Mouse (Mus musculus) embryonic fibroblast, embryonic 13.5 days (primary cell): ENCODE results near the gene Farp1. TPM values are rescaled to one million over a fixed set of nuclear protein-coding genes. Genes with fewer than 3 reads are reported as not detected.

Experiments used
- H3K27ac ChIP-seq: 2 replicates; pipeline ENCODE4 v1.5.1; 2012; ENCODE audit warnings: low read length, control low read depth, inconsistent platforms; ENCODE audit not compliant: insufficient read depth
- H3K4me1 ChIP-seq: 2 replicates; pipeline ENCODE4 v1.6.1; 2011; ENCODE audit warnings: low read length; ENCODE audit not compliant: control insufficient read depth, insufficient read depth
- H3K4me3 ChIP-seq: 2 replicates; pipeline ENCODE4 v1.5.1; 2011; ENCODE audit warnings: mild to moderate bottlenecking, control low read depth, low read length; ENCODE audit not compliant: insufficient read depth
- CTCF ChIP-seq: IDR thresholded peaks from 2 replicates; pipeline ENCODE4 v1.5.1; 2011; ENCODE audit warnings: mild to moderate bottlenecking, control low read depth, low read length, moderate library complexity, borderline replicate concordance; ENCODE audit not compliant: insufficient read depth
- POLR2A ChIP-seq: IDR thresholded peaks from 2 replicates; pipeline ENCODE4 v1.6.1; 2011; ENCODE audit warnings: low read depth, mild to moderate bottlenecking, control low read depth, low read length, moderate library complexity
- polyA plus RNA-seq: library from polyadenylated mRNA; stranded (reverse); fragments of >200 nt; gene quantifications from 2 replicates; pipeline ENCODE4 v1.2.4, GENCODE M21; 2011; ENCODE audit warnings: low read depth; ENCODE audit not compliant: missing spikeins, insufficient read length

Farp1 gene
- 127 and 142 TPM in 2 replicates for polyA plus RNA-seq

- Histone ChIP-seq H3K4me3 (peak within 1 kb of the TSS; percentile 98), H3K27ac (peak within 1 kb of the TSS; percentile 96), H3K4me1 (peaks cover 10% of the 10 kb centered on the region; the same call in 1 of the 2 replicates)
- TF ChIP-seq CTCF (peak; percentile 41; the same call in 1 of the 2 replicates), POLR2A (peak; percentile 60; the same call in 1 of the 2 replicates)
These were observed at the start of gene Farp1 for GRCm38 (mm10) chr14:121034973-121035662. Farp1 (plus strand) TSS chr14:121035200.

GRCm38 (mm10) chr14:120989126-120989525 lies 45.9 kb upstream of the Farp1 start:
- H3K4me3 ChIP-seq = no peak overlapping the region
- H3K4me1 ChIP-seq = peaks cover 2% of the 10 kb centered on the region; the same call in 1 of the 2 replicates
- no peak overlapping the region for H3K27ac ChIP-seq
- TF ChIP-seq CTCF (no peak), POLR2A (no peak)

- Histone ChIP-seq H3K4me3 (no peak overlapping the region), H3K27ac (no peak overlapping the region), H3K4me1 (peaks cover 17% of the 10 kb centered on the region)
- TF ChIP-seq CTCF = no peak
- no peak for TF ChIP-seq POLR2A
These were observed 37.3 kb upstream of the Farp1 start for GRCm38 (mm10) chr14:120997686-120998085.

GRCm38 (mm10) chr14:121000561-121001340 lies 34.2 kb upstream of the Farp1 start:
- no peak overlapping the region for H3K4me3 ChIP-seq
- no peak for TF ChIP-seq POLR2A
- no peak for TF ChIP-seq CTCF
- H3K4me1 ChIP-seq = peaks cover 11% of the 10 kb centered on the region
- H3K27ac ChIP-seq = peak overlapping the region; percentile 32; the same call in 1 of the 2 replicates

GRCm38 (mm10) chr14:121005621-121006020 lies 29.4 kb upstream of the Farp1 start:
- H3K4me1 ChIP-seq = peaks cover 2% of the 10 kb centered on the region
- no peak for TF ChIP-seq POLR2A
- TF ChIP-seq CTCF = no peak
- no peak overlapping the region for H3K27ac ChIP-seq
- no peak overlapping the region for H3K4me3 ChIP-seq

- no peak for TF ChIP-seq CTCF
- no peak for TF ChIP-seq POLR2A
These were observed 29.0 kb upstream of the Farp1 start for GRCm38 (mm10) chr14:121006021-121006420.

GRCm38 (mm10) chr14:121015114-121015690 lies 19.8 kb upstream of the Farp1 start:
- no peak overlapping the region for H3K4me3 ChIP-seq
- TF ChIP-seq CTCF (no peak), POLR2A (no peak)
- H3K4me1 ChIP-seq = no peaks in the 10 kb centered on the region
- H3K27ac ChIP-seq = no peak overlapping the region

More at GRCm38 (mm10) chr14:121006021-121006420, 29.0 kb upstream of the Farp1 start:
- peaks cover 2% of the 10 kb centered on the region; the same call in 1 of the 2 replicates for H3K4me1 ChIP-seq
- no peak overlapping the region for H3K4me3 ChIP-seq
- no peak overlapping the region for H3K27ac ChIP-seq

GRCm38 (mm10) chr14:121022403-121022802 lies 12.6 kb upstream of the Farp1 start:
- Histone ChIP-seq H3K4me1 (no peaks in the 10 kb centered on the region), H3K4me3 (no peak overlapping the region), H3K27ac (no peak overlapping the region)
- TF ChIP-seq POLR2A (no peak), CTCF (no peak)

- no peak overlapping the region for H3K27ac ChIP-seq
These were observed 9.6 kb upstream of the Farp1 start for GRCm38 (mm10) chr14:121025381-121025780.

GRCm38 (mm10) chr14:121031396-121031795 lies 3.6 kb upstream of the Farp1 start:
- Histone ChIP-seq H3K4me1 (no peaks in the 10 kb centered on the region), H3K27ac (no peak overlapping the region), H3K4me3 (no peak overlapping the region)
- TF ChIP-seq POLR2A (no peak), CTCF (no peak)

More at GRCm38 (mm10) chr14:121025381-121025780, 9.6 kb upstream of the Farp1 start:
- TF ChIP-seq POLR2A (no peak), CTCF (no peak)
- H3K4me3 ChIP-seq = no peak overlapping the region
- H3K4me1 ChIP-seq = no peaks in the 10 kb centered on the region
